Mouse (Mus musculus) CH12.LX (cell line): ENCODE measurements at regions not wholly inside any gene's neighbourhood (a gene's known extent, or its start where the extent isn't known, plus 50 kb on each side); places are given as distances from the start of the nearest gene placed in this dataset.

Experiments
- DNase-seq: peaks from one replicate; pipeline ENCODE4 v3.0.0-alpha.2; 2013; ENCODE audit errors: extremely low read depth
- H3K27ac ChIP-seq: 2 replicates; pipeline ENCODE4 v1.5.1; 2012; ENCODE audit warnings: low read depth, mild to moderate bottlenecking, control low read depth, moderate library complexity; ENCODE audit not compliant: insufficient read depth
- H3K27me3 ChIP-seq: replicated peaks from 2 replicates; pipeline ENCODE3; 2012; ENCODE audit warnings: inconsistent platforms
- H3K36me3 ChIP-seq, 2 experiments: replicated peaks in 1 of 2; 2 replicates each; pipeline versions ENCODE3 to v1.6.1; 2012; ENCODE audit warnings: inconsistent platforms in 1 of 2, low read length in 1 of 2, mild to moderate bottlenecking in 1 of 2, mixed read lengths in 1 of 2, moderate library complexity in 1 of 2; ENCODE audit not compliant: control insufficient read depth in 1 of 2, insufficient read depth in 1 of 2
- H3K4me1 ChIP-seq, 2 experiments: 2 replicates each; pipeline ENCODE4 v1.6.1; 2012; ENCODE audit warnings: inconsistent platforms in 1 of 2, moderate library complexity in 1 of 2; ENCODE audit not compliant: insufficient read depth in 2 of 2, control insufficient read depth in 1 of 2
- H3K4me2 ChIP-seq: 2 replicates; pipeline ENCODE4 v1.6.1; 2012; ENCODE audit warnings: low read depth, mild to moderate bottlenecking, control low read depth; ENCODE audit not compliant: poor library complexity, insufficient read depth, severe bottlenecking
- H3K4me3 ChIP-seq, 3 experiments: fragments of 150-350 bp in 1 of 3; sonication (generic) in 1 of 3; replicated peaks in 1 of 3; 2 replicates each; pipeline versions ENCODE3 to v1.5.1; 2011 to 2012; ENCODE audit warnings: low read depth in 2 of 3, low read length in 2 of 3, mild to moderate bottlenecking in 2 of 3, moderate library complexity in 2 of 3, control low read depth in 1 of 3, improper control_type of control experiment in 1 of 3, inconsistent platforms in 1 of 3, mixed read lengths in 1 of 3; ENCODE audit not compliant: poor library complexity in 1 of 3
- H3K79me2 ChIP-seq: replicated peaks from 2 replicates; pipeline ENCODE4 v1.6.1; 2012; ENCODE audit warnings: mild to moderate bottlenecking, moderate library complexity; ENCODE audit not compliant: control insufficient read depth, poor library complexity, insufficient read depth, severe bottlenecking; ENCODE audit errors: extremely low read depth
- H3K9ac ChIP-seq: 2 replicates; pipeline ENCODE4 v1.6.1; 2012; ENCODE audit warnings: low read depth, mild to moderate bottlenecking, control low read depth, moderate library complexity; ENCODE audit not compliant: insufficient read depth
- H3K9me3 ChIP-seq: replicated peaks from 2 replicates; pipeline ENCODE3; 2012; ENCODE audit warnings: low read length, inconsistent platforms, mixed read lengths
- BHLHE40 ChIP-seq: IDR thresholded peaks from 2 replicates; pipeline ENCODE4 v1.6.1; 2011; ENCODE audit warnings: mild to moderate bottlenecking, low read depth, low read length, improper control_type of control experiment
- CHD1 ChIP-seq: IDR thresholded peaks from 2 replicates; pipeline ENCODE4 v1.6.1; 2012; ENCODE audit warnings: low read depth, low read length, improper control_type of control experiment, inconsistent platforms
- CTCF ChIP-seq, 2 experiments: IDR thresholded peaks in 1 of 2; conservative IDR thresholded peaks in 1 of 2; 2 replicates each; pipeline ENCODE4 v1.5.1; 2011 to 2012; ENCODE audit warnings: low read depth in 2 of 2, low read length in 2 of 2, improper control_type of control experiment in 1 of 2, inconsistent platforms in 1 of 2, mild to moderate bottlenecking in 1 of 2, moderate library complexity in 1 of 2
- E2F4 ChIP-seq: IDR thresholded peaks from 2 replicates; pipeline ENCODE4 v1.6.1; 2011; ENCODE audit warnings: low read depth, low read length, improper control_type of control experiment; ENCODE audit not compliant: insufficient replicate concordance
- ELF1 ChIP-seq: IDR thresholded peaks from 2 replicates; pipeline ENCODE4 v1.6.1; 2014; ENCODE audit warnings: low read depth, mild to moderate bottlenecking, inconsistent platforms, low read length, improper control_type of control experiment
- EP300 ChIP-seq: IDR thresholded peaks from 2 replicates; pipeline ENCODE4 v1.6.1; 2011; ENCODE audit warnings: low read length, improper control_type of control experiment
- ETS1 ChIP-seq: conservative IDR thresholded peaks from 2 replicates; pipeline ENCODE4 v1.6.1; 2012; ENCODE audit warnings: low read depth, mild to moderate bottlenecking, inconsistent platforms, low read length, improper control_type of control experiment, moderate library complexity
- HCFC1 ChIP-seq: IDR thresholded peaks from 2 replicates; pipeline ENCODE4 v1.6.1; 2012; ENCODE audit warnings: low read depth, mild to moderate bottlenecking, inconsistent platforms, low read length, improper control_type of control experiment
- IRF4 ChIP-seq: IDR thresholded peaks from 2 replicates; pipeline ENCODE4 v1.6.1; 2014; ENCODE audit warnings: low read depth, mild to moderate bottlenecking, inconsistent platforms, low read length, improper control_type of control experiment
- JUN ChIP-seq: IDR thresholded peaks from 2 replicates; pipeline ENCODE4 v1.6.1; 2011; ENCODE audit warnings: low read depth, mild to moderate bottlenecking, low read length, improper control_type of control experiment, moderate library complexity; ENCODE audit not compliant: insufficient read depth
- KAT2A ChIP-seq: IDR thresholded peaks from 2 replicates; pipeline ENCODE4 v1.6.1; 2012; ENCODE audit warnings: low read length, improper control_type of control experiment, inconsistent platforms; ENCODE audit not compliant: insufficient replicate concordance
- MAFK ChIP-seq: IDR thresholded peaks from 2 replicates; pipeline ENCODE4 v1.6.1; 2011; ENCODE audit warnings: low read length, improper control_type of control experiment; ENCODE audit not compliant: insufficient replicate concordance
- MAX ChIP-seq: IDR thresholded peaks from 2 replicates; pipeline ENCODE4 v1.6.1; 2011; ENCODE audit warnings: low read length, improper control_type of control experiment
- MEF2A ChIP-seq: IDR thresholded peaks from 2 replicates; pipeline ENCODE4 v1.6.1; 2014; ENCODE audit warnings: low read depth, mild to moderate bottlenecking, inconsistent platforms, low read length, improper control_type of control experiment, borderline replicate concordance
- MXI1 ChIP-seq: IDR thresholded peaks from 2 replicates; pipeline ENCODE4 v1.6.1; 2011; ENCODE audit warnings: mild to moderate bottlenecking, low read depth, low read length, improper control_type of control experiment
- MYC ChIP-seq: IDR thresholded peaks from 2 replicates; pipeline ENCODE4 v1.6.1; 2011; ENCODE audit warnings: low read depth, mild to moderate bottlenecking, improper control_type of control experiment, low read length
- NRF1 ChIP-seq: IDR thresholded peaks from 2 replicates; pipeline ENCODE4 v1.6.1; 2014; ENCODE audit warnings: low read depth, mild to moderate bottlenecking, inconsistent platforms, low read length, improper control_type of control experiment, moderate library complexity
- PAX5 ChIP-seq: IDR thresholded peaks from 2 replicates; pipeline ENCODE4 v1.6.1; 2012; ENCODE audit warnings: low read length, inconsistent platforms, mixed read lengths
- POLR2AphosphoS2 ChIP-seq: IDR thresholded peaks from 2 replicates; pipeline ENCODE4 v1.6.1; 2011; ENCODE audit warnings: low read depth, low read length, improper control_type of control experiment
- RAD21 ChIP-seq: IDR thresholded peaks from 2 replicates; pipeline ENCODE4 v1.6.1; 2011; ENCODE audit warnings: low read depth, mild to moderate bottlenecking, low read length, improper control_type of control experiment, moderate library complexity
- RCOR1 ChIP-seq: conservative IDR thresholded peaks from 2 replicates; pipeline ENCODE4 v1.6.1; 2012; ENCODE audit warnings: low read depth, mild to moderate bottlenecking, inconsistent platforms, low read length, improper control_type of control experiment
- SMC3 ChIP-seq: IDR thresholded peaks from 2 replicates; pipeline ENCODE4 v1.6.1; 2011; ENCODE audit warnings: low read depth, low read length, improper control_type of control experiment
- TBP ChIP-seq: conservative IDR thresholded peaks from 2 replicates; pipeline ENCODE4 v1.6.1; 2011; ENCODE audit warnings: low read depth, low read length, improper control_type of control experiment
- TCF12 ChIP-seq: IDR thresholded peaks from 2 replicates; pipeline ENCODE4 v1.6.1; 2014; ENCODE audit warnings: low read depth, mild to moderate bottlenecking, inconsistent platforms, low read length, improper control_type of control experiment
- UBTF ChIP-seq: IDR thresholded peaks from 2 replicates; pipeline ENCODE4 v1.6.1; 2012; ENCODE audit warnings: low read depth, mild to moderate bottlenecking, inconsistent platforms, low read length, improper control_type of control experiment, moderate library complexity
- USF2 ChIP-seq: conservative IDR thresholded peaks from 2 replicates; pipeline ENCODE4 v1.6.1; 2011; ENCODE audit warnings: low read depth, low read length, improper control_type of control experiment
- ZMIZ1 ChIP-seq: IDR thresholded peaks from 2 replicates; pipeline ENCODE4 v1.6.1; 2012; ENCODE audit warnings: low read depth, mild to moderate bottlenecking, inconsistent platforms, low read length, improper control_type of control experiment
- ZNF384 ChIP-seq: IDR thresholded peaks from 2 replicates; pipeline ENCODE4 v1.6.1; 2012; ENCODE audit warnings: low read depth, low read length, improper control_type of control experiment, inconsistent platforms
- dilution Hi-C: fragments of 300-500 bp; cut with MboI; formaldehyde crosslinking; loops from 2 replicates; pipeline ENCODE4 v1.14.3; 2020; ENCODE audit warnings: low sequenced_read_pairs; ENCODE audit not compliant: extremely low pct_unique_long_range_greater_than_20kb, extremely low pct_ligation_motif_present
- in situ Hi-C: fragments of 300-500 bp; cut with MboI; formaldehyde crosslinking; loops from 3 replicates; pipeline ENCODE4 v1.14.3; 2019; ENCODE audit warnings: low sequenced_read_pairs, low pct_ligation_motif_present, low pct_unique_long_range_greater_than_20kb, mixed read lengths

DNA sequence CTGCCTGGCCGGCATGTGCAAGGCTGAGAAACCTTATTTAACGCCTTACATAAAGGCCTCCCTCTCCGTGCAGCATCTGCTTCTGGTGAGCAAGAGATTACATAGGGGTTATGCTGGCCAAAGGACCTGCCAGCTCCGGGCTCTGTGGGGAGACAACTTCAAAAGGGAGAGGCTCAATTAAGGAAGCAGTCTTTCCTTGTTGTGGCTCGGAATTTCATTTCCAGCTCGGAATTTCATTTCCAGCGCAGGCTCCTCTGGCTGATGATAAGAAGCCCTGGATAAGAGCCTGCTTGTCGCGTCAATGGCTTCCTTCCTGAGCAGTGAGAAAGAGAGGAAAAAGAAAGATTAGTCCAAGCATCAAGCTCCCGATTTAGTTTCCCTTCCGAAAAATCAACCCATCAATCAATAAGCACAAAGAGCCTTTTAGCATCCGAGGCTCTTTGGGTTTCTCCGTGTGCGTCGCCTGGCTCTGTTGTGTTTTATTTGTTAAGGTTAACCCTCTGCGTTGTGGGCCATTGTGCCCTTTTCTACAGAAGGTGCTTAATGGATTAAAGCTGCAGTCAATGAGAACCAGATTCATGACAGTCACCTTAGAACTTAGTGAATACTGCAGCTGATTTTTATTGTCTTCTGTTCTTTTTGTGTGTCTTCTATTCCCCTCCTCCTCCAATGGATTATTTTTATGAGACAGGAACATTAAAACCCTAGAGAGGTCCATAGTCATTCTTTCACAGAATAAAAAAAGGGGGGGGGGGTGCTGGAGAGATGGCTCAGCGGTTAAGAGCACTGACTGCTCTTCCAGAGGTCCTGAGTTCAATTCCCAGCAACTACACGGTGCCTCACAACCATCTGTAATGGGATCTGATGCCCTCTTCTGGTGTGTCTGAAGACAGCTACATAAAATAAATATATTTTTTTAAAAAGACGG lies 218.3 kb downstream of the Myo1b start:
- H3K9me3 ChIP-seq, result no peaks in the 10 kb centered on the region
- no peaks in the 10 kb centered on the region for H3K27me3 ChIP-seq
- no peak for DNase-seq
- no peaks in the 10 kb centered on the region for H3K36me3 ChIP-seq
- dilution Hi-C loops, result no loop called here
- H3K4me3 ChIP-seq, result no peak overlapping the region
- TF ChIP-seq TBP (no peak), TCF12 (no peak), E2F4 (no peak), UBTF (no peak), ZMIZ1 (no peak), RCOR1 (no peak), PAX5 (no peak), ELF1 (no peak), RAD21 (no peak), CTCF (conservative IDR thresholded peaks at IDR 0.05 in 1 of 2, IDR thresholded peaks at IDR 0.05 in 1 of 2; ENCODE audit: low read depth in 2 of 2, low read length in 2 of 2) (no peak), ETS1 (no peak), MAX (no peak), MAFK (no peak), JUN (no peak), SMC3 (no peak), MEF2A (no peak), IRF4 (no peak), MYC (no peak)
- H3K4me1 ChIP-seq, result no peaks in the 10 kb centered on the region
- H3K4me2 ChIP-seq, result no peak overlapping the region
- H3K9ac ChIP-seq, result no peak overlapping the region
- in situ Hi-C loops, result no loop called here
- H3K79me2 ChIP-seq, result no peaks in the 10 kb centered on the region
- no peak overlapping the region for H3K27ac ChIP-seq

DNA sequence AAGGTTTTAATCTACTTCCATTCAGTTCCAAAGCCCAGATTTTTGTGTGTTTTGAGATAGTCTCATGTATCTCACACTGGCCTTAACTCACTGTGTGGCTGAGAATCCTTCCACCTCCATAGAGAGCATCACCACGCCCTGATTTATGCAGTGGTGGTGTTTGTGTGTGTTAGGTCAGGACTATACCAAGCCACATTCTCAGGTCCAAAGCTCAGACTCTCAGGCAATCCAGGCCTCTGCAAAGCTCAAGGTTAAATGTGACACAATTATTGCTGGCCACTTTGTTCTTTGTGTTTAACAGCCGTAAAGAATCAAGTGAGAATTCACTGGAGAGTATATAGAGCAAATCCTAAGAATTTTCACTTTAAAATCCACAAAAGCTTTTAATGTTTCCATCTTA lies 218.2 kb upstream of the Nabp1 start:
- TF ChIP-seq MXI1 (no peak), HCFC1 (no peak), POLR2AphosphoS2 (no peak), KAT2A (no peak), EP300 (no peak), BHLHE40 (no peak), RCOR1 (no peak), MAX (no peak), USF2 (no peak), UBTF (no peak), TCF12 (no peak), CHD1 (no peak), JUN (no peak), NRF1 (no peak), ZNF384 (no peak), MYC (no peak)
- no peaks in the 10 kb centered on the region for H3K9me3 ChIP-seq
- no peaks in the 10 kb centered on the region for H3K79me2 ChIP-seq
- in situ Hi-C loops (no loop called here), dilution Hi-C loops (no loop called here)
- no peaks in the 10 kb centered on the region for H3K27me3 ChIP-seq
- H3K4me2 ChIP-seq, result no peak overlapping the region
- H3K36me3 ChIP-seq, result no peaks in the 10 kb centered on the region
- DNase-seq, result no peak
- H3K4me1 ChIP-seq, result no peaks in the 10 kb centered on the region
- no peak overlapping the region for H3K4me3 ChIP-seq
- H3K9ac ChIP-seq, result no peak overlapping the region
- H3K27ac ChIP-seq, result no peak overlapping the region
